Mouse (Mus musculus) forebrain, embryonic 10.5 days (tissue): ENCODE results near the gene Eif3j1. TPM values are rescaled to one million over a fixed set of nuclear protein-coding genes. Genes with fewer than 3 reads are reported as not detected.
A peak's percentile ranks its signal among the peaks of the same experiment; 100 is the strongest.
"Not testable (repeated sequence)": the region's sequence is repeated elsewhere in the genome, so short reads cannot be mapped to it uniquely, and the experiment has no call there.

Source experiments
- DNase-seq: peaks from one replicate; pipeline ENCODE4 v3.0.0-alpha.2; 2017; ENCODE audit warnings: low spot score; ENCODE audit errors: extremely low spot score
- H3K27ac ChIP-seq: fragments of 300-500 bp; sonication (generic); 2 replicates; pipeline ENCODE4 v1.5.1; 2016; ENCODE audit warnings: mild to moderate bottlenecking
- H3K27me3 ChIP-seq: fragments of 300-500 bp; sonication (generic); 2 replicates; pipeline ENCODE4 v1.6.1; 2016; ENCODE audit warnings: mild to moderate bottlenecking; ENCODE audit not compliant: poor library complexity, severe bottlenecking
- H3K36me3 ChIP-seq: fragments of 300-500 bp; sonication (generic); replicated peaks from 2 replicates; pipeline ENCODE4 v1.6.1; 2016; ENCODE audit warnings: mild to moderate bottlenecking, moderate library complexity
- H3K4me1 ChIP-seq: fragments of 300-500 bp; sonication (generic); 2 replicates; pipeline ENCODE4 v1.6.1; 2016
- H3K4me3 ChIP-seq: fragments of 300-500 bp; sonication (generic); 2 replicates; pipeline ENCODE4 v1.5.1; 2016; ENCODE audit warnings: mild to moderate bottlenecking, moderate library complexity
- H3K9me3 ChIP-seq: fragments of 300-500 bp; sonication (generic); 2 replicates; pipeline ENCODE4 v1.6.1; 2016; ENCODE audit warnings: mild to moderate bottlenecking, moderate library complexity
- WGBS: fragments of 180-500 bp; shearing (Covaris S2); methylation state at CpG from one replicate; pipeline ENCODE4 v1.1.7; 2016; 5-methylcytosine and 5-hydroxymethylcytosine counted together
- polyA plus RNA-seq: library from polyadenylated mRNA; unstranded; fragments of >200 nt; fragmentation: Nextera tagmentation; extraction: Ambion mirVana; gene quantifications from 2 replicates; pipeline ENCODE4 v1.2.1, GENCODE M21; 2016

Gene Eif3j1
- polyA plus RNA-seq = 13.9 and 14.3 TPM in 2 replicates

DNA sequence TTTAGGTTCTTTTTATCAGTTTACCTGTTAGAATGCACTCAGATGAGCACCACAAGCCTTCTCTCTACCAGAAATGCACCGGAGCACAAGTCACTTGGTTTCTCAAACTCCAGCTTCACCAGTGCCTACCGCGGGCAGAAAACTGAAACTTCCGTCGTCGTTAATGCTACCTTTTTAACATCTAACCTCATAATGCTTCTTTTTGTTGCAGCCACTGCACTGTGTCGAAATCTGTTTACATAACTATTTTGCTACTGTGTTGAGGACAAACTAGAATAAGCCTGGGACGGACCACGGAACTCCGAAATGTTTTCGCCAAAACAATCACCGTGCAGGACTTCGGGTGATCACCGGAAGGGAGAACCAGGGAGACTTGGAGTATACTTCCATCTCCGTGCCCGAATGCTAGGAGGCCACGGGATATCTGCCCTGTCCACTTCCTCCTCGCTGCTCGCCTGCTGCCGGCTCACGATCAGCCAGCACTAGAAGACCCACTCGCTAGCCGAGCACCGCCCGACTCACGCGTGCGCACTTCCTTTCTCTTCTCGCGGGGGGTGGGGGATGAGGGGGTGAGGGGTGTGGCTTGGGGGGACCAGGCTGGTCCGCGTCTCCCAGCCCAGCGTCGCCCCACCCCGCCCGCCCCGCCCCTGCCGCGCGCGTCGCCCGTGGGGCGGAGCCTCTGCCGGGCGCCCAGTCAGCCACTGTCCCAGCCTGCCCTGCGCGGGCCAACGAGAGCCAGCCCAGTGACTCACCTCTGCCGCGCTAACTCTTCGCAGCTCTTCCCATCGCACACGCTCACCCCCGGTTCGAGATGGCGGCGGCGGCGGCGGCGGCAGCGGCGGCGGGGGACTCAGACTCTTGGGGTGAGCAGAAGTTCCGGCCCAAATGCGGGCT lies at the start of gene Eif3j1:
Gene Eif3j1 (plus strand): TSS at position 685 of the 894 bp plus-strand sequence.
- Histone ChIP-seq H3K27me3 (no peaks in the 10 kb centered on the region), H3K4me3 (peak within 1 kb of the TSS; percentile 90), H3K9me3 (no peaks in the 10 kb centered on the region), H3K4me1 (peaks cover 18% of the 10 kb centered on the region), H3K36me3 (peaks cover 32% of the 10 kb centered on the region), H3K27ac (peak within 1 kb of the TSS; percentile 94)
- under 1% methylated on average over 61 of the region's 67 CpGs for WGBS
- DNase-seq = peak; percentile 90

DNA sequence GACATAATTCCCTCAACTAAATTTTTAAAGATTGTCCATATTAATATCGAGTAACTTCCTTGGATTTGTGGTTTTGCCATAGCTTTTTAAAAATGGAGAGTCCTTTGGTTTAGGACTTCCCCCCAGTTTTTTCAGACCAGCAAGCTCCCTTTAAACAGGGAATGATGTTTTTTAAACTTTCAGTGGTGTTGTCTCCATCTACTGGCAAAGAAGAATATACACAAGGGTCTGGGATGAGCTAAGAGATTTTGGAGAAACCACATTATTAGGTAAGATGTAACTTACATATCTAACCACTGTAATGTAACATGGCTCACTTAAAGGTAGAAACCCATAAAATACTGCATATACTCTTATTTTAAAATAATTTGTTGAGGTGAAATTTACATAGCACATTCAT lies 32.6 kb upstream of the Eif3j1 start:
- H3K36me3 ChIP-seq = peaks cover 87% of the 10 kb centered on the region
- no peak for DNase-seq

GRCm38 (mm10) chr2:122008832-122009231 lies 19.5 kb upstream of the Eif3j1 start:
- Histone ChIP-seq H3K4me1 (no peaks in the 10 kb centered on the region), H3K27me3 (no peaks in the 10 kb centered on the region), H3K36me3 (peaks cover 89% of the 10 kb centered on the region), H3K9me3 (no peaks in the 10 kb centered on the region), H3K27ac (no peak overlapping the region), H3K4me3 (no peak overlapping the region)
- no peak for DNase-seq
- WGBS = 91% methylated on average over 3 of the region's 3 CpGs

More for the DNA sequence above, 32.6 kb upstream of the Eif3j1 start:
- Histone ChIP-seq H3K27me3 (no peaks in the 10 kb centered on the region), H3K27ac (no peak overlapping the region), H3K4me3 (no peak overlapping the region), H3K4me1 (no peaks in the 10 kb centered on the region), H3K9me3 (no peaks in the 10 kb centered on the region)
- WGBS = 94% methylated on average over 1 of the region's 1 CpGs

DNA sequence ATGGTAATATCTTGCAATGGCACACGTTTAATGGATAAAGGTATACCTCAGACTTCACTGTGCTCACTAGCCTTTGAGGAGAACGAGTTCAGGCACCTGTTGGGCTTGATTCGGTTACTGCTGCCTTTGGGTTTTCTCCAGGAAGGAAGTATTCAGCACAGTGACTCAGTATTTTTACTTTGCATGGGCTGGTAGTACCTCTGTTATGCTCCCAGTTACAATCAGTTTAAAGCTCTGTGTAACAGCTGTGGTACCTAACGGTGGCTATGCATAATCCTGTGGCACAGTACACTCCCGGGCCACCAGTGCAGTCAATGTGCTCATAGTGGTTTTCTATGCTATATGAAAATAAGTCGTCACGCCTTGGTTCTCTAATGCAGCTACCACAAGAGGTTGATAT lies 16.9 kb upstream of the Eif3j1 start:
- WGBS = 94% methylated on average over 7 of the region's 7 CpGs
- H3K27ac ChIP-seq = no peak overlapping the region
- no peaks in the 10 kb centered on the region for H3K27me3 ChIP-seq
- H3K4me1 ChIP-seq = no peaks in the 10 kb centered on the region
- H3K9me3 ChIP-seq = no peaks in the 10 kb centered on the region
- no peak for DNase-seq
- H3K4me3 ChIP-seq = no peak overlapping the region
- peaks cover 88% of the 10 kb centered on the region for H3K36me3 ChIP-seq

DNA sequence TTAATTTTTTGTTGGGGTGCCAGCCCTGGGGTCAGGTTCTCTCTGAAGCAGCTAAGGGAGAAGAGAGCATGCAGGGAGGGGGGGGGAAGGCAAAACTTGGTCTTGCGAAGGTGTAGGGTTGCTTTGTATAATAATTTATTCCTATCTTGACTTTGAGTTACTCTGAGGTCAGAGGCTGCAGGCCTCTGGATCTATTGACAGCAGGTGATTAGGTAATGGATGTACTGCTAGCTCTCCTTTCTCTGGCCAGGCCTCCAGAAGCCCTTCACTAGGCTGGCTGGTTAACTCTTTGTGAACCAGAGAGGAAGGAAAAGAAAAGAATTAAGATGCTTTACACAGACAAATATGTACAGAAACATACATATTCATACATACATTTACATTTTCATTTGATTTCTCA lies 9.6 kb upstream of the Eif3j1 start:
- Histone ChIP-seq H3K9me3 (no peaks in the 10 kb centered on the region), H3K4me3 (no peak overlapping the region), H3K4me1 (0 out of 2 replicates have a peak, but pooled peaks cover 2% of the 10 kb centered on the region), H3K36me3 (peaks cover 26% of the 10 kb centered on the region), H3K27ac (no peak overlapping the region), H3K27me3 (no peaks in the 10 kb centered on the region)
- 70% methylated on average over 1 of the region's 1 CpGs for WGBS
- DNase-seq = no peak

DNA sequence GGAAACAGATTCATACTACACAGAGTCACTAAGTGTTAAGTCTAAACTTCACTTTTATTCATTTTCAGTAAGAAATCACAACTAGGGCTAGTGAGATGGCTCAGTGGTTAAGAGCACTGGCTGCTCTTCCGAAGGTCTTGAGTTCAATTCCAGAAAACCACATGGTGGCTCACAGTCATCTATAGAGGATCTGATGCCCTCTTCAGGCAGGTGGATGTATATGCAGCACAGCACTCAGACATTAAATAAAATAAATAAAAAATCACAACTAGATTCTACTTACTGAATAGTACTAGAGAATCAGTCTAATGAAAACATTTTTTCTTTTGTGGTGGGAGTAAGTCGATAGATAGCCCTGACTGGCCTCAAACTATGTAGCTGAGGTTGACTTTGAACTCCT lies 6.1 kb upstream of the Eif3j1 start:
- H3K36me3 ChIP-seq = no peaks in the 10 kb centered on the region
- no peaks in the 10 kb centered on the region for H3K27me3 ChIP-seq
- H3K4me3 ChIP-seq = no peak overlapping the region
- DNase-seq = no peak
- no peak overlapping the region for H3K27ac ChIP-seq
- H3K9me3 ChIP-seq = no peaks in the 10 kb centered on the region
- 0 out of 2 replicates have a peak, but pooled peaks cover 2% of the 10 kb centered on the region for H3K4me1 ChIP-seq
- WGBS = 80% methylated on average over 2 of the region's 2 CpGs

GRCm38 (mm10) chr2:122027091-122027490 lies 1.3 kb upstream of the Eif3j1 start:
- H3K27me3 ChIP-seq, DNase-seq, H3K27ac ChIP-seq, H3K9me3 ChIP-seq: not testable (repeated sequence)
- WGBS = 93% methylated on average over 10 of the region's 10 CpGs
- peak overlapping the region; percentile 90 for H3K4me3 ChIP-seq
- H3K4me1 ChIP-seq = peaks cover 18% of the 10 kb centered on the region
- H3K36me3 ChIP-seq = peaks cover 21% of the 10 kb centered on the region

- WGBS = 2% methylated on average over 71 of the region's 71 CpGs
- peak overlapping the region; percentile 90 for H3K4me3 ChIP-seq
- H3K27ac ChIP-seq = peak overlapping the region; percentile 94
- peaks cover 18% of the 10 kb centered on the region for H3K4me1 ChIP-seq
- no peaks in the 10 kb centered on the region for H3K27me3 ChIP-seq
- no peaks in the 10 kb centered on the region for H3K9me3 ChIP-seq
- DNase-seq = peak; percentile 62
- peaks cover 41% of the 10 kb centered on the region for H3K36me3 ChIP-seq
Measured at GRCm38 (mm10) chr2:122028756-122029700, 682 bp downstream of the Eif3j1 start.

DNA sequence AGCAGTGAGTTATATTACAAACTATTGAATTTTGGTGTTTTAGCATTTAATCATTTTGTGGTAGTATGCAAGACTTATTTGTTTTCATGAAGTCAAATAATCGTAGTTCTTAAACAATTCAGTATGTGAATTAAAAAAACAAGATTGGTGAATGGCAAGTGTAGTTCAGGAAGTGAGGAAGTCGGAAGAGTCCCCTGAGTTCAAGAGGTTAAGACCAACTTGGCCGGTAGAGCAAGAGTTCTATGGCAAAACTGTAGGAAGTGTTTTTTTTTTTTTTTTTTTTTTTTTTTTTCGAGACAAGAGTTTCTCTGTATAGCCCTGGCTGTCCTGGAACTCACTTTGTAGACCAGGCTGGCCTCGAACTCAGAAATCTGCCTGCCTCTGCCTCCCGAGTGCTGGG lies 3.6 kb downstream of the Eif3j1 start:
- H3K27ac ChIP-seq = no peak overlapping the region
- 83% methylated on average over 6 of the region's 6 CpGs for WGBS
- no peak overlapping the region for H3K4me3 ChIP-seq
- H3K4me1 ChIP-seq = peaks cover 18% of the 10 kb centered on the region
- DNase-seq = no peak
- no peaks in the 10 kb centered on the region for H3K27me3 ChIP-seq
- H3K36me3 ChIP-seq = peaks cover 69% of the 10 kb centered on the region
- no peaks in the 10 kb centered on the region for H3K9me3 ChIP-seq

- Histone ChIP-seq H3K36me3 (peaks cover 96% of the 10 kb centered on the region), H3K27me3 (no peaks in the 10 kb centered on the region), H3K27ac (no peak overlapping the region)
Measured at GRCm38 (mm10) chr2:122036064-122036463, 7.7 kb downstream of the Eif3j1 start.

GRCm38 (mm10) chr2:122043926-122044325 lies 15.6 kb downstream of the Eif3j1 start:
- Histone ChIP-seq H3K27ac (no peak overlapping the region), H3K9me3 (no peaks in the 10 kb centered on the region), H3K36me3 (peaks cover 96% of the 10 kb centered on the region), H3K4me3 (no peak overlapping the region), H3K27me3 (no peaks in the 10 kb centered on the region), H3K4me1 (no peaks in the 10 kb centered on the region)
- no peak for DNase-seq

More at GRCm38 (mm10) chr2:122036064-122036463, 7.7 kb downstream of the Eif3j1 start:
- no peak overlapping the region for H3K4me3 ChIP-seq
- H3K4me1 ChIP-seq = no peaks in the 10 kb centered on the region
- no peaks in the 10 kb centered on the region for H3K9me3 ChIP-seq
- WGBS = 90% methylated on average over 3 of the region's 3 CpGs
- no peak for DNase-seq

GRCm38 (mm10) chr2:122059365-122060115 lies 31.2 kb downstream of the Eif3j1 start:
- H3K27ac ChIP-seq = no peak overlapping the region
- H3K27me3 ChIP-seq = no peaks in the 10 kb centered on the region
- 91% methylated on average over 11 of the region's 11 CpGs for WGBS
- no peaks in the 10 kb centered on the region for H3K9me3 ChIP-seq
- H3K4me3 ChIP-seq = no peak overlapping the region
- peaks cover 78% of the 10 kb centered on the region for H3K36me3 ChIP-seq
- DNase-seq = no peak
- no peaks in the 10 kb centered on the region for H3K4me1 ChIP-seq
